Mouse (Mus musculus) midbrain, embryonic 10.5 days (tissue): Measurements from ENCODE around the gene Zbtb8a. TPM values are rescaled to one million over a fixed set of nuclear protein-coding genes. Genes with fewer than 3 reads are reported as not detected.
"Not testable (repeated sequence)": the region's sequence is repeated elsewhere in the genome, so short reads cannot be mapped to it uniquely, and the experiment has no call there.

ENCODE experiments used
- DNase-seq: peaks from one replicate; pipeline ENCODE4 v3.0.0-alpha.2; 2017; ENCODE audit warnings: low spot score
- H3K27ac ChIP-seq: fragments of 300-500 bp; sonication (generic); replicated peaks from 2 replicates; pipeline ENCODE4 v1.5.1; 2016; ENCODE audit warnings: mild to moderate bottlenecking
- H3K27me3 ChIP-seq: fragments of 300-500 bp; sonication (generic); 2 replicates; pipeline ENCODE4 v1.6.1; 2016; ENCODE audit warnings: low read depth, mild to moderate bottlenecking; ENCODE audit not compliant: poor library complexity, severe bottlenecking
- H3K36me3 ChIP-seq: fragments of 300-500 bp; sonication (generic); 2 replicates; pipeline ENCODE4 v1.6.1; 2016; ENCODE audit warnings: mild to moderate bottlenecking, moderate library complexity
- H3K4me1 ChIP-seq: fragments of 300-500 bp; sonication (generic); 2 replicates; pipeline ENCODE4 v1.6.1; 2016
- H3K4me3 ChIP-seq: fragments of 300-500 bp; sonication (generic); 2 replicates; pipeline ENCODE4 v1.5.1; 2016; ENCODE audit warnings: mild to moderate bottlenecking, moderate library complexity
- H3K9me3 ChIP-seq: fragments of 300-500 bp; sonication (generic); replicated peaks from 2 replicates; pipeline ENCODE4 v1.6.1; 2016; ENCODE audit warnings: mild to moderate bottlenecking
- WGBS: fragments of 180-500 bp; shearing (Covaris S2); methylation state at CpG from one replicate; pipeline ENCODE4 v1.1.7; 2016; 5-methylcytosine and 5-hydroxymethylcytosine counted together
- polyA plus RNA-seq: library from polyadenylated mRNA; unstranded; fragments of >200 nt; fragmentation: Nextera tagmentation; extraction: Ambion mirVana; gene quantifications from 2 replicates; pipeline ENCODE4 v1.2.1, GENCODE M21; 2016

Gene Zbtb8a
- polyA plus RNA-seq, 1 experiment from 2014 or later, result 7.5 TPM

DNA sequence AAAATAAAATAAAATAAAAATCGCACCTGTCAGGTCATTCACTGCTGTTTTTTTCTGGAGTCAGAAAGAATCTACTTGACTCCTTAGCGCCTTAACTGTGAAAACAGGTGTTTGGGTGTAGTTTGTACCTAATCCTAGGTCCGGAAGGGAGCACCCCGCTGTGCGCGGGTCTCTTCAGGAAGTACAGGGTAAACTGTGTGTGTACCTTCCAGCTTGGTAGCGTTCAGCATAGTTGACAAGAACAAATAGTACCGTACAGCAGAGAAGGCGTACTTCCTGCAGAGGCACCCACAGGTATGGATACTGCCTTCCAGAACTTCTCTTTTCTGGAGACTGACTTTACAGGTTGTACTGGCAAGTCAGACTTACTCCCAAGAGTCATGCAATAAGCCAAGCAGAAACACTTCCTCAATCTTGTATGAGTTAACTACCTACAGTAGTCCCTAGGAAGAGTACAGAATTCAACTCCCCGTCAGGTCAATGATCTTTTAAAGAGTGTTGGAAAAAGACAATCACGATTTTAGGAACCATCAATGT, 3.6 kb downstream of the Zbtb8a start:
- H3K27ac ChIP-seq, result no peak overlapping the region
- H3K36me3 ChIP-seq, result no peaks in the 10 kb centered on the region
- H3K27me3 ChIP-seq, result peaks cover 52% of the 10 kb centered on the region
- 35% methylated on average over 11 of the region's 11 CpGs for WGBS
- H3K4me3 ChIP-seq, result no peak overlapping the region
- no peaks in the 10 kb centered on the region for H3K9me3 ChIP-seq
- DNase-seq, result no peak
- H3K4me1 ChIP-seq, result peaks cover 29% of the 10 kb centered on the region

DNA sequence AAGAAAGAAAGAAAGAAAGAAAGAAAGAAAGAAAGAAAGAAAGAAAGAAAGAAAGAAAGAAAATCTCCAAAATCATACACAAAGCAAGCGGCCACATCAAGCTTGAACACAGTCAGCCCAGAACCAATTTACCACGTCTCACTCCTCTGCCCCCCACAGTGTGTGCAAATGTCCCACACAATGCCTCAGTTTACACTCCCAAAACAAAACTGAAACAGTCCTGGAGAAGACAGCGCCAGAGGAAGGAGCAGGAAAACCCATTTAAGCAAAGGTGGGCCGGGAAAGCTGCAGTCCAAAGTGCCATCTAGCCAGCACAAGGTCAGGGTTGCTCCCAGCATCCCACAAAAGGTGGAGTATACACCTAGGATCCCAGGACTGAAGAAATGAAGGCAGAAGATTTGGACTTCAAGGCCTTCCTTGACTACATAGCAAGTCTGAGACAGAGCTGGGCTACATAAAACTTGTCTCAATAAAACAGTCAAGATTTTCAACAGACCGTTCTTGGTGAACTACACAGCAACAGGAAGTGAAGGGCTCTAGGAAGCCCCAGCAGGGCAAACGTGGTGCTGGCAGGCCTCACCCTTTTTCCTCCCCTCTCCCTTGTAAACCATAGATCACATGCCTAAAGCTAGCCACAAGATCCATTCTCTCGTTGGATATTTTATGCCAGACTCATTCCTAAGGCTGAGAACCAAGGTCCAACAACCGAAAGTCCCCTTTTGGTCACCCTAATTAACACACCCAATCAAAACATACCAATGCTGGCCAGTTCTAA, 4.5 kb downstream of the Zbtb8a start:
- Histone ChIP-seq H3K27ac (no peak overlapping the region), H3K4me1 (peaks cover 29% of the 10 kb centered on the region), H3K36me3 (no peaks in the 10 kb centered on the region), H3K9me3 (no peaks in the 10 kb centered on the region), H3K4me3 (no peak overlapping the region), H3K27me3 (peaks cover 43% of the 10 kb centered on the region)
- DNase-seq, result no peak
- 51% methylated on average over 8 of the region's 8 CpGs for WGBS

DNA sequence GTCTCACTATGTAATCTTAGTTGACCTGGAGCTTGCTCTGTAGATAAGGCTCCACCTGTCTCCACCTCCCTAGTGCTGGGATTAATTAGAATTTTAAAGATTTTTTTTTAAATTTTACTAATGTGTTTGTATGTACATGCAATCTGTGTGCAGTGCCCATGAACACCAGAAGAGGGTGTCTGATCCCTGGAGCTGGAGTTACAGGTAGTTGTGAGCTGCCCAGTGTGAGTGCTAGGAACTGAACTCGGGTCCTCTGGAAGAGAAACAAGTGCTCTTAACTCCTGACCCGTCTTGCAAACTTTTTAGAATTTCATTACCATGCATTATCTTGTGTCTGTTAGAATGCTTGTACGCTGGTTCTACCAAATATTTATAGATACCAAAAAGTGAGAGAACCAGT, 6.5 kb downstream of the Zbtb8a start:
- Histone ChIP-seq H3K36me3 (peaks cover 4% of the 10 kb centered on the region), H3K9me3 (no peaks in the 10 kb centered on the region), H3K27me3 (peaks cover 23% of the 10 kb centered on the region), H3K27ac (no peak overlapping the region), H3K4me3 (no peak overlapping the region), H3K4me1 (peaks cover 14% of the 10 kb centered on the region)
- WGBS, result 92% methylated on average over 3 of the region's 3 CpGs
- no peak for DNase-seq

- Histone ChIP-seq H3K4me3 (no peak overlapping the region), H3K4me1 (no peaks in the 10 kb centered on the region), H3K9me3 (no peaks in the 10 kb centered on the region), H3K36me3 (peaks cover 7% of the 10 kb centered on the region), H3K27ac (no peak overlapping the region), H3K27me3 (no peaks in the 10 kb centered on the region)
- 91% methylated on average over 5 of the region's 5 CpGs for WGBS
- DNase-seq, result no peak
Measured at GRCm38 (mm10) chr4:129365224-129365623, 12.7 kb downstream of the Zbtb8a start.

DNA sequence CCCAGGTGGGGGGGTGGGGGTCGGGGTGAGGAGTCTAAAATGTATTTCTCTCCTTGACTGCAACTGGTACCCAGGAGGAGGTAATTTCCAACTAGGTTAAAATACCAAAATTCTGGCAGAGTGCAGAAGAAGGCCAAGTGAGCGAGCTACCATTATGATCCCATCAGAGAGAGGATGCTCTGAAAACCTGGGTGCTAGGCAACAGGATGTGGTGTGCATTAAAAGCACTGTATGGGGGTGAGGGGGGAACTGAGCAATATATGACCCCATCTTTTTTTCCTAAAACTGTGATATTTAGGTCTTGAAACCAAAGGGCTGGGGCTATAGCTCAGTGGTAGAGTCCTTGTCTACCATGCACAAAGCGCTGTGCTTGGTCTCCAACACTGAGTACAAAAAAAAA, 13.5 kb downstream of the Zbtb8a start:
- 87% methylated on average over 3 of the region's 3 CpGs for WGBS
- DNase-seq, result no peak
- H3K4me1 ChIP-seq, result no peaks in the 10 kb centered on the region
- no peak overlapping the region for H3K27ac ChIP-seq
- H3K36me3 ChIP-seq, result peaks cover 16% of the 10 kb centered on the region
- no peaks in the 10 kb centered on the region for H3K9me3 ChIP-seq
- H3K27me3 ChIP-seq, result no peaks in the 10 kb centered on the region
- no peak overlapping the region for H3K4me3 ChIP-seq

DNA sequence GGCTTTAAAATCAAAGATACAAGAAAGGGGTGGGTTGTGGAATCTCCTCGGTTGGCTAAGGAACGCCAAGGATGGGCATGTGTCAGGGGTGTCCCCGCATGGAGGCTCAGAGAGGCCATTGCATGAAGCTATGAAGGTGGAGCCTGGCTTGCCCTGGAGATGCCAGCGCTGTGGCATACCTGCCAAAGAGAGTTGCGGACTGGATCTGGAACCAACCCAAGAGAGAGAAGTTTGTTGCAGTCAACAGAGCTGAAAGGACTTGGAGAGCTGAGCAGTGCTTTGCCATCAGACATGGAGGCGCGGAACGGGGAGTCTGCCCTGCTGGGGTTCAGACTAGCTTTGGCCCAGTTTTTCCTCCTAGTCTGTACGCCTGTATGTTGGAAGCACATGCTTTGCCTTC, 14.5 kb downstream of the Zbtb8a start:
- WGBS, result 90% methylated on average over 9 of the region's 9 CpGs
- Histone ChIP-seq H3K4me3 (no peak overlapping the region), H3K9me3 (no peaks in the 10 kb centered on the region), H3K27me3 (no peaks in the 10 kb centered on the region), H3K27ac (no peak overlapping the region), H3K36me3 (peaks cover 17% of the 10 kb centered on the region), H3K4me1 (no peaks in the 10 kb centered on the region)
- no peak for DNase-seq

GRCm38 (mm10) chr4:129362771-129363170, 15.1 kb downstream of the Zbtb8a start:
- 75% methylated on average over 5 of the region's 5 CpGs for WGBS
- Histone ChIP-seq H3K36me3 (peaks cover 24% of the 10 kb centered on the region), H3K4me3 (no peak overlapping the region), H3K4me1 (no peaks in the 10 kb centered on the region), H3K27ac (no peak overlapping the region), H3K27me3 (no peaks in the 10 kb centered on the region), H3K9me3 (no peaks in the 10 kb centered on the region)
- no peak for DNase-seq

- not testable (repeated sequence) for H3K4me3 ChIP-seq, H3K27me3 ChIP-seq, H3K4me1 ChIP-seq, DNase-seq, H3K27ac ChIP-seq, H3K9me3 ChIP-seq
- WGBS, result 76% methylated on average over 3 of the region's 3 CpGs
- peaks cover 29% of the 10 kb centered on the region for H3K36me3 ChIP-seq
Measured at GRCm38 (mm10) chr4:129362238-129362637, 15.7 kb downstream of the Zbtb8a start.

DNA sequence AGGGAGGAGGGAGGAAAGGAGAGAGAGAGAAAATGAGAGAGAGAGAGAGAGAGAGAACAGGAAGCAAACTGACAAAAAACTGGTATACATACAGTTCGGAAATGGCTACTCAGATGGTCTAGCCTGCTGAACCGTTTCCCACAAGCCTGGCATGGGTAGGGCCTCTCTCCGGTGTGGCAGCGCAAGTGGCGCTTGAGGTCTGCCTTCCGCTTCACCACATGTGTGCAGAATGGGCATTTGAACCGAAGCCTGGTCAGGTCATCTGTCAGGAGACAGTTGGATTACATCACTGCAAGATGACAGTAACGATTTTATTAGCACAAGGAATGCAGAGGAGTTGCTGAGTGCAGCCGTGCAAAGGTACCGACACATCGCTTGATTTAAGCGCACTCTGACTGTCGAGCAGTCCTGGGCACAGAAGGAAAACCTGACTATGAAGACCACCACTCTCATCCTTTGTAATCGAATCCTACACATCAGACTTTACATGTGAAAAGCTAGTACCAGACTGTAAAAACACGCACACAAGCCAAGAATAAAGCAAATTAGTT, 20.2 kb downstream of the Zbtb8a start:
- Histone ChIP-seq H3K27ac (no peak overlapping the region), H3K27me3 (no peaks in the 10 kb centered on the region), H3K4me3 (no peak overlapping the region), H3K9me3 (no peaks in the 10 kb centered on the region), H3K4me1 (no peaks in the 10 kb centered on the region), H3K36me3 (peaks cover 47% of the 10 kb centered on the region)
- no peak for DNase-seq
- WGBS, result 91% methylated on average over 15 of the region's 15 CpGs

DNA sequence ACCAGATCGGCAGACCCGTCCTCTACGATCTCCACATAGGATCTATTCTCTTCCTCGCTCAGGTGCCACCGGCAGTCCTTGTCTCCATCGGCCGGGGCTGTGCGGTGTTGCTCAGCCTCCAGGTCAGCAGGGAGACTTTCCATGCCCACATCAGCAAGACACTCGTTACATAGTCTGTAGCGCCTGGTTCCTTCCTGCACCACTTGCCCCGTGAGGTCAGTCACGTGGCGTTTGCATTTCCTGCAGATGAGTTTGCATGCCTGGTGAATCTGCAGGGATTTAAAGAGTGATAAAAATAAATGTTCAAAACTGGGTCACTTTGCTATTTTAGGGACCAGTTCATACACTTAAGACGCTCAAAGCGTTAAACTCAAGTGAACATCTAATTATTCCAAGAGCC, 23.7 kb downstream of the Zbtb8a start:
- H3K36me3 ChIP-seq, result peaks cover 43% of the 10 kb centered on the region
- H3K27ac ChIP-seq, result no peak overlapping the region
- H3K4me1 ChIP-seq, result no peaks in the 10 kb centered on the region
- H3K27me3 ChIP-seq, result no peaks in the 10 kb centered on the region
- H3K9me3 ChIP-seq, result no peaks in the 10 kb centered on the region
- 92% methylated on average over 15 of the region's 15 CpGs for WGBS
- H3K4me3 ChIP-seq, result no peak overlapping the region
- no peak for DNase-seq

DNA sequence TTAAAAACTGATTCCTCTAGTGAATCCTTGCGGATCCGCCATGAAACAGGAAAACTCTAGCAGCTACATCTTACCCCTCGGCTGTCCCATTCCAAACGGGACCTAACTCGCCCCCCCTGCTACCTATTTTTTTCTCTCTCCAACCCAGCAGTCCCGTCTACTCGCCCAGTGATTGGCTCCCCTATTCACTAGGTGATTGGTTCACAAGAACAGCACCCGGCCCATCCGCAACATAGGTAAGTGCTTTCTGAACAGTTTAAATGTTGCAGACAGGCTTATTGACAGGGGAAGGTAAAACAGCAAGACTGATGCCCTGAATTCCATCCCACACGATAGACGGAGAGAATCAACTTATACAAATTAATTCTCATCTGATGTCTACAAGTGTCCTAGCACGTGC, 24.7 kb downstream of the Zbtb8a start:
- DNase-seq, result no peak
- WGBS, result 92% methylated on average over 12 of the region's 12 CpGs

DNA sequence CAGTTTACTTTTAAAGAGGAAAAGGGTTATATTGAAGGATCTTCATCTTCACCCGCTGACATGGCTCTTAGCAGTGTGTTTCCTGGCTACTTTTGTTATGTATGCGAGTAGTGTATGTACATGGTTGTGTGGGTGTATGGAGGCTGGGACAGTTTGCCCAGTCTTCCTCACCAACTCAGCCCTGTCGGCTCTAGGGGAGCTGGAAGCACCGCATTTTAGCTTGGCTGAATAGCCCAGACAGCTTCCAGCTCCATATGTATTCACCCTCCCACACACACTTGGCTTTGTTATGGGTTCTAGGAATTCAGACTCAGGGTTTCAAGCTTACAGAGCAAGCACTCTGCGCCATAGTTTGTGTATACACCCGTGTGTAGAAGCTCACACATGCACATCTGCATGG, 26.8 kb downstream of the Zbtb8a start:
- Histone ChIP-seq H3K27me3 (no peaks in the 10 kb centered on the region), H3K4me3 (no peak overlapping the region), H3K4me1 (no peaks in the 10 kb centered on the region), H3K27ac (no peak overlapping the region), H3K9me3 (no peaks in the 10 kb centered on the region), H3K36me3 (peaks cover 39% of the 10 kb centered on the region)
- WGBS, result 79% methylated on average over 6 of the region's 6 CpGs
- no peak for DNase-seq

More for the DNA sequence above, 24.7 kb downstream of the Zbtb8a start:
- H3K36me3 ChIP-seq, result peaks cover 40% of the 10 kb centered on the region
- H3K4me3 ChIP-seq, result no peak overlapping the region
- H3K27ac ChIP-seq, result no peak overlapping the region
- no peaks in the 10 kb centered on the region for H3K9me3 ChIP-seq
- no peaks in the 10 kb centered on the region for H3K27me3 ChIP-seq
- no peaks in the 10 kb centered on the region for H3K4me1 ChIP-seq

DNA sequence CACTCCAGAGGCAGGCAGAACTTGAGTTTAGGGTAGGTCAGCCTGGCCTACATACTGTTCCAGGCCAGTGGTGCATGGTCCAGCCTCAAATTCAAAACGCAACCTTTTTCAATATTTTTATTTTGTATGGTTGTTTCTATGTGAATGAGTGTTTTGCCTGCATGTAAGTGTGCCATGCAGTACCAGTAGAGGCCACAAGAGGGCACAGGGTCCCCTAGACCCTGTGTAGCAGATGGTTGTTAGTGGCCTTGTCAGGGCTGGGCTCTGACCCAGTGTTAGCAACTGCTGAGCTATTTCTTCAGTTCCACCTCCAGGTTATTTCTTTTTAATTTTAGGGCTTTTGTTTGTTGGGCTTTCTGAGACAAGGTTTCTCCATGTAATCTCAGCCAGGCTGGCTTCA, 27.3 kb downstream of the Zbtb8a start:
- WGBS, result 10% methylated on average over 1 of the region's 1 CpGs
- H3K27ac ChIP-seq, result no peak overlapping the region
- no peaks in the 10 kb centered on the region for H3K27me3 ChIP-seq
- DNase-seq, result peak; percentile 79
- H3K4me3 ChIP-seq, result no peak overlapping the region
- peaks cover 39% of the 10 kb centered on the region for H3K36me3 ChIP-seq
- no peaks in the 10 kb centered on the region for H3K9me3 ChIP-seq
- no peaks in the 10 kb centered on the region for H3K4me1 ChIP-seq
